Mouse (Mus musculus) small intestine, adult 2 months (tissue): ENCODE results near the gene C8a.

ENCODE experiments used
- CTCF ChIP-seq: fragments of 200-500 bp; IDR thresholded peaks from 2 replicates; pipeline ENCODE4 v1.5.1; 2012; ENCODE audit warnings: low read depth, mild to moderate bottlenecking, control low read depth, inconsistent platforms, low read length, moderate library complexity, mixed read lengths; ENCODE audit not compliant: insufficient replicate concordance, insufficient read length; ENCODE audit errors: extremely low read depth
- POLR2A ChIP-seq: fragments of 200-500 bp; IDR thresholded peaks from 2 replicates; pipeline ENCODE4 v1.6.1; 2012; ENCODE audit warnings: low read depth, mild to moderate bottlenecking, control low read depth, inconsistent platforms, low read length, moderate library complexity

- no peak for TF ChIP-seq CTCF
- TF ChIP-seq POLR2A, result no peak
These were observed 100.6 kb downstream of the C8a start for GRCm38 (mm10) chr4:104775601-104776000.
